Mouse (Mus musculus) c-Kit-positive CD71-negative TER-119-negative erythroid progenitor cells, embryonic 14.5 days (primary cell): ENCODE data around the gene Ryr2.
"Not testable (repeated sequence)": the region's sequence is repeated elsewhere in the genome, so short reads cannot be mapped to it uniquely, and the experiment has no call there.

Experiments
- DNase-seq: peaks from one replicate; pipeline ENCODE4 v3.0.0-alpha.2; 2013; ENCODE audit warnings: low read depth

Ryr2 gene

GRCm38 (mm10) chr13:11934297-11935060 is 172.3 kb downstream of the Ryr2 start:
- DNase-seq: not testable (repeated sequence)

DNA sequence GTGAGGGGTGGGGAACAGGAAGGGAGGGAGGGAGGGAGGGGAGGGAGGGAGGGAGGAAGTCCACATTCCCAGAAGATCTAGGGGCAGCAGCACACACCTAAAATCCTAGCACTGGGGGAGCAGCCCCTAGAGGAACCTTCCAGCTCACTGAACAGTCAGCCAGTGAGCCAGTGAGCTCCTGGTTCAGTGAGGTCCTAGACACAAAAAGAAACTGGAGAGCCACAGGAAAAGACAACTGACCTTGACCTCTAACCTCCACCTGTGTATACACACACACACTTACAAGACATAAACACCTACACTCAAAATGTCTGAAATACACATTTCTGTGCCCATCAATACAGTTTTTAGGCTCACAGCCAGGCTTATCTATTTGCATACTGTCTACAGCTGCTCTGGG is 173.4 kb downstream of the Ryr2 start:
- DNase-seq: no peak

GRCm38 (mm10) chr13:11928709-11929108 is 178.0 kb downstream of the Ryr2 start:
- DNase-seq: no peak

DNA sequence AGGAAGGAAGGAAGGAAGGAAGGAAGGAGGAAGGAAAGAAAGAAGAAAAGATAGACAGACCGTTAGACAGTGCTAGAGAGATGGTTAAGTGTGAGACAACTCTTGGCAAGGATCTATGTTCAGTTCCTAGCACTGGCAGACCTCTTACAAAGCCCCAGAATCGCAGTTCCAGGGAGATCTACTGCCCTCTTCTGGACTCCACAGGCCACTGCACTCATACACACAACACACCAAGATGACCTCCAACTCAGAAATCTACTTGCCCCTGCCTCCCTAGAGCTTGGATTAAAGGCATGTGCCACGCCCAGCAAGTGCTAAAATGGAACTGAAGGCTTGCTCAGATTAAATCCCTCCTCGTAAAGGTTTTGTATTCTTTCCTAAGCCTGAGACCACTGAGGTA is 179.0 kb downstream of the Ryr2 start:
- no peak for DNase-seq

DNA sequence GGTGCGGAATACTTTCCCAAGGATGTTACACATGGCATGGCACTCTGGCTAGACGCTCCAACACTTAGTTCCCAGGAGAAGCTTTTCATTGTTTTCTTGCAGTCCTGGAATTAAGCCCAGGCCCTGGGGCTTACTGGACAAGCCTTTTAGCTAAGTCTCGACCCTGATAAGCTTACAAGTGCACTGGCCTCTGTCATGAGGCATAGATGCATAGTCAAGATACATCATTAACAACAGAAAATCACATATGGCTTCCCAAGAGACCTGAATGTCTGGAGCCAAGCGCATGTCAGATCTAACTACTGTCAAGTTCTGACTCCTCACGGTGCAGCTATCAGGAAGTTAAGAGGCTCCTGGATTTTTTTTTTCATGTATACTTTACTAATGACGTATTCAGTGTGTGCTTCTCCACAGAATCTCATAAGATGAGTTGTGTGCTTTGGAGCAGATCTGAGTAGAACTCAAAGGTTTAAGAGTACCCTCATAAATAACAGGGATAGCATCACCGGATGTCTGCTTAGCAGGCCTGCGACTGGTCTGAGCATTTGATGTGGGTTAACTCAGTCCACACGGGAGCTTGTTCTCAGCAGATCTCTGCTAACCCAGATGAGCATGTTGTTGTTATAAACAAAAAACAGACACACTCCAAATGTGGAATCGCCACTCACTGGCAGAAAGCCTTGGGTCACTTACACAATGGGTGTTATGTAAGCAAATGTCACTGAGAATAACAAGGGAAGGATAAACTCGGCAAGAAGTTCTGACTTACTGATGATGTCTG is 179.8 kb downstream of the Ryr2 start:
- no peak for DNase-seq

DNA sequence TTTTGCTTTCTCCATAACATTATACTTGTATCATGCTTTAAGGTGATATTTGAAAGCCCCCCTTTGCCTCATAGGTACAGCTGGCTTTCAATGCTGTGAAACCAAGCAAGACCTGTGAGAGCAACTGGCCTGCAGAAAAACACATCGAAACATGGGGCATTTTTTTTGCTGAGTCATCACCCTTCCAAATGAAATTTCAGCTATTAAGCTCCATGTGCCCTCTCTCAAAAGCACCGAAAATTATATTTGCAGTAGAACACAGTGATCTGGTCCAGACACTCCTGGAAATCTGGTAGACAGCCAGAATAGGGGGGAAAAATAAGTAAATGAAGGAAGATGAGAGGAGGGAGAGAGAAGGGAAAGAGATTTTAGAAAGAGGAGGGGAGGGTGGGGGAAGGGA is 180.5 kb downstream of the Ryr2 start:
- DNase-seq: no peak

- no peak for DNase-seq
These were observed 182.0 kb downstream of the Ryr2 start for GRCm38 (mm10) chr13:11924732-11925131.

- DNase-seq: no peak
These were observed 186.2 kb downstream of the Ryr2 start for GRCm38 (mm10) chr13:11920495-11920894.

- DNase-seq: no peak
These were observed 187.3 kb downstream of the Ryr2 start for GRCm38 (mm10) chr13:11919448-11919847.

- no peak for DNase-seq
These were observed 191.1 kb downstream of the Ryr2 start for GRCm38 (mm10) chr13:11915619-11916018.

- DNase-seq: no peak
These were observed 192.1 kb downstream of the Ryr2 start for GRCm38 (mm10) chr13:11914682-11915081.

GRCm38 (mm10) chr13:11912208-11912607 is 194.5 kb downstream of the Ryr2 start:
- DNase-seq: no peak

- no peak for DNase-seq
These were observed 198.6 kb downstream of the Ryr2 start for GRCm38 (mm10) chr13:11908123-11908522.

- DNase-seq: no peak
These were observed 201.6 kb downstream of the Ryr2 start for GRCm38 (mm10) chr13:11905126-11905525.

DNA sequence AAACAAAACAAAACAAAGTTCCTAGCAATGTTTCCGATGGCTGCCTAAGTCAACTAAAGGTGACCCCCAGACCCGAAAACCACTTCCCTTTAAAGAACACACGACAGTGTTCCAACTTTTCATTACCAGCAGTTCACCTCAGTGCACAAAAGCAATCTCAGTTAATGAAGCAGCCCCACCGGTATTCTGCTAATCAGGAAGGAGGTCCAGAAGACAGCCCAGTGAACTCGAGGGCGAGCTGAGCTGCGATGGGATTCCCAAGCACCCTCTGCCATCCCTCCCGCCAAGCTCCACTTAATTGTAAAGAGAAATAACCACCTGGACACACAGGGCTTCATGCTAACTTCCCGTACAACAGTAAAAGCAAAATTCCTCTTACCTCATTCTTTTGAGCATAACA is 203.5 kb downstream of the Ryr2 start:
- DNase-seq: no peak

GRCm38 (mm10) chr13:11902856-11903255 is 203.9 kb downstream of the Ryr2 start:
- DNase-seq: no peak

GRCm38 (mm10) chr13:11900631-11901030 is 206.1 kb downstream of the Ryr2 start:
- no peak for DNase-seq

DNA sequence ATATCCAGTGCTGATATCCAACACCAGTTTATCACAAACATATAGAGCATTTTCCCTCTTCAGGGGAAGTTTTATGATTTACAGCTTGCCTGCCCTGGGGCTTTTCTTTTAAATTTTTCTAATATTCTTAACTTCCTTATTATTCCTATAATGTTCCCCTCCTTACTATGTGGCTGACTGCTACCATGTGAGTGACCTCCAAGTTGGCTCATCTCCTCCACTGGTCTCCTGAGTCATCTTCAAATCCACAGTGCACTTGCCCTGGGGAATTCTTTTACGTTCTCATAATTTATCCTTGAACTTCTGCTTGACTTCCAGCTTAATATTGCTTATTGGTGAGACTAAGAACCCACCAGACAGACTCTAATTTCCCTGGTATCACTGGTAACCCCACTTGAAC is 211.1 kb downstream of the Ryr2 start:
- no peak for DNase-seq

DNA sequence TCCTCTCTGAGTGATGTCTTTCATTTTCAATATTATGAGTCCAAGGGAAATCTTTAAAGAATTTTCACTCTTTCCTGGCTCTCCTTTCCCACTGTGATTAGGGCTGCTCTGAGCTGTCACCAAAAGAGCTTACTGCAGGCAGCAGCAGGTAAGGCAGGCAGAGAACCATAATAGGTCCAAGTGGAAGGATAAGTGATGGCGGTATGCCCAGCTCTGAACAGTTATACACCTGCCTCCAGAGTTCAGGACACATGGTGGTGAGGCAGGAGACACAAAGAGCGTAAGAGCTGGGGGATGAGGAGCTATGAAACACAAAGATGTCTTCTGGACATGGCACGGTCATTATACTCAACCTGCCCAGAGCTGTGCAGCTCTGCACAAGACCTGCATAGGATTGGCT is 215.0 kb downstream of the Ryr2 start:
- no peak for DNase-seq

GRCm38 (mm10) chr13:11891115-11891514 is 215.6 kb downstream of the Ryr2 start:
- no peak for DNase-seq

- DNase-seq: no peak
These were observed 222.6 kb downstream of the Ryr2 start for GRCm38 (mm10) chr13:11884175-11884574.

DNA sequence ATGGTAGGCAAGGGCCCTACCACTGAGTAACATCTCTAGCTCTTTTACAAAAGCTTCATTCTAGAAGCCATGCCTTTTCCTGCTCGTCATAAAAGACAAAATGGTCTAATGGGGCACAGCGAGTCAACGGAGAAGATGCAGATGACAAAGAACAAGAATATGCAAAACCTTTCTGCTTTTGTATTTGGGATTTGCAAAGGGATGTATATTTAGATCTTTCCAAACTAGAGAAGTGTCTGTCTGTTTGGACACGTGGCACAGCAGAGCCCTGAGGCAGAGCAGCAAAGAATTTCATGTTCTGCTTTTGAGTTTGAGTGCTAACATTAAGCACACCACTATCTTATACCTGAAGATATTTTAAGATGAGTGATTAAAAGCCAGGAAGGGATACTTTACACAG is 224.4 kb downstream of the Ryr2 start:
- no peak for DNase-seq

DNA sequence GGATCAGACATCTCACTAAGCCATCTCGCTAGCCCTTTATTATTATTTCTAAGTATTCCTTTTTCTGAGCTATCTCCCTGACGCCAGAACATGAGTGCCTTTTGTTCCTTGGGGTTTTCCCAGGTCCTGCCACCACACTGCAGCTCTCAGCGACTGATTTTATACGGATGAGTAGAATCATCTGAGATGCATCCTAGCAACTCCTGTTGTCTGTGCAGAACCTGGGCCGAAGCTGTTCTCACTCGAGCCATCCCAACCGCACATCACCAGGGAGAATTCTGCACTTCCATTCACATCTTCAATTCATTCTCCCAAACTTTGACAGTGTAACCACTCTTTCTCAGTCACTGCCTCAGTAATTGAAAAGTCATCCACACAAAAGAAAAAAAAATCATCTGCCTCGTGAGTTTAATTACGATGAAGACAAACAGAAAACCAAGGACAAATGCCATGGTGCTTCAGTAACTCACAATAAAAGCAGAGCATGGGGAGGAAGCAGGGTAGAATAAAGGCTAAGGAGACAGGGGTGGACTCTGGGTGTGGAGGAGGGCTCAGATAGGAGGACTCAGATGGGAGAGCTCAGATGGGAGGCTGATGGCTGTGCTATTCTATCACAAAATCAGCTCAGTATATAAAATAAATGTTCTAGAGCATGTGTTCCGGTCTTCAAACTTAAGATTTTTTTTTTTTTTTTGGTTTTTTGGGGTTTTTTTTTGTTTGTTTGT is 226.1 kb downstream of the Ryr2 start:
- no peak for DNase-seq
